Mouse (Mus musculus): ENCODE data around the gene Neu4. TPM values are rescaled to one million over a fixed set of nuclear protein-coding genes. Genes with fewer than 3 reads are reported as not detected.
A peak's percentile ranks its signal among the peaks of the same experiment; 100 is the strongest.

The Neu4 gene
- polyA plus RNA-seq, 1 experiment from 2014 or later, result not detected

DNA sequence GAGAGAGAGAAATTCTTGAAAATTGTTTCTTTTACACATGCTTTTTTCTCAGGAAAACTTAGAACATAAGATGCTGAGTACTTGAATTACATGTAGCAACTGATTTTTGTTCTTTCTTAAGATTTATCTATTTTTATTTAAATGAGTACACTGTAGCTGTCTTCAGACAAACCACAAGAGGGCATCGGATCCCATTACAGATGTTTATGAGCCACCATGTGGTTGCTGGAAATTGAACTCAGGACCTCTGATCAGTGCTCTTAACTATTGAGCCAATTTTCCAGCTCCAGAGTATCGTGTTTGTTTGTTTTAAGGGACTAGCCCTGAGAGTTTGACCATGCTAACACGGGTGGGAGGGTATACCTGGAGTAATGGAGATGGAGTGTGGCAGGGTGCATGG, 8.6 kb upstream of the Neu4 start:
- no peak for ATAC-seq
- Histone ChIP-seq H3K4me3 (replicated peaks) (no peak overlapping the region), H3K27ac (no peak overlapping the region), H3K9me3 (no peaks in the 10 kb centered on the region), H3K4me1 (replicated peaks) (no peaks in the 10 kb centered on the region), H3K9ac (no peak overlapping the region), H3K4me2 (replicated peaks) (no peak overlapping the region), H3K27me3 (replicated peaks) (no peaks in the 10 kb centered on the region), H3K36me3 (no peaks in the 10 kb centered on the region)
- 68% methylated on average over 3 of the region's 3 CpGs for WGBS

DNA sequence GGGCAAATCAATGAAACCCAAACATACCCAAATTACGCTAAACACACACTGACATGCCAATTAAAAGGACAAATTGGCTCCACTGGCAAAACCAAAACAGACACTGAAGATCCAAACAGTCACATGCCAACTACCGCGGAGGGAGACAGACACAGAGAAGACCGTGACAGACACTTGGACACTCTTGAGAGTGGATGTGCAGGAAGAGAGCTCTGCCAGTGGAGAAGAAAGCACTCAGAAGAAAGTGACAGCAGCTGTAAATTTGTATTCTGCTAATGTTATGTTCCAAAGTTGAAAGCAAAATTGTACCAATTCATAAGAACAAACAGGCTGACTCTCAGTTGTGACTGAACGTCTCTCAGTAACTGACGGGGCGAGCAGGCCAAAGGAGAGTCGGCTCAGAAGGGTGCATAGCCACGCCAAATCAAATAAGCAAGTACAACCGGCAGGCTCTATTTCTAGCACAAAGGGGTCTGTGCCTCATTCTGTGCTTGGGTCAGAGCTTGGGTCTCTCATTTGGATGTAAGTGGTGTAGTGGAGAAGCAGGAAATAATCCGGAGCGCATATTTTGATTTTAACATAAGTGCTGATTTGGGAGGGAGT, 7.4 kb downstream of the Neu4 start:
- H3K27me3 ChIP-seq (replicated peaks), result no peaks in the 10 kb centered on the region
- H3K27ac ChIP-seq, result no peak overlapping the region
- H3K9me3 ChIP-seq, result no peaks in the 10 kb centered on the region
- no peaks in the 10 kb centered on the region for H3K36me3 ChIP-seq
- no peak overlapping the region for H3K4me3 ChIP-seq (replicated peaks)
- ATAC-seq, result no peak
- 63% methylated on average over 12 of the region's 12 CpGs for WGBS
- H3K4me2 ChIP-seq (replicated peaks), result no peak overlapping the region
- no peak overlapping the region for H3K9ac ChIP-seq
- no peaks in the 10 kb centered on the region for H3K4me1 ChIP-seq (replicated peaks)

DNA sequence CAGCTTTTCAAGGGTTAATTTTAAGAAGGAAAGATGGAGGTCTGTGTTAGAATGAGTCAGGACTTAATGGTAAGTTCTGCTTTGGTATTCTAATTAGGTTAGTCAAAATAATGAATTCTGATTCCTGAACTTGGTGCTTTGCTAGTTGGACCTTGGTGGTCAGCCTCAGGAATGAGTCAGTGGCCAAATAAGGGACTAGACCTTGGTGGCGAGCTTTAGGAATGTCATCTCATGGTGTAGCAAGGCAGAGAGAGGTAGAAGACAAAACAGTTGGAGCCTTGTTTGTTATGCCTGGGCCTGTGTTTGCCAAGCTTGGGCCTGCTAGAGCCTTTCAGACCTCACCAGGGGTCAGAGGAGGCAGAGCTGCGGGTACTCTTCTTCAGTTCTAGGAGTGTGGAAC, 8.5 kb downstream of the Neu4 start:
- Histone ChIP-seq H3K27ac (no peak overlapping the region), H3K4me3 (replicated peaks) (no peak overlapping the region), H3K4me2 (replicated peaks) (no peak overlapping the region), H3K36me3 (no peaks in the 10 kb centered on the region), H3K9ac (no peak overlapping the region), H3K27me3 (replicated peaks) (no peaks in the 10 kb centered on the region), H3K4me1 (replicated peaks) (no peaks in the 10 kb centered on the region), H3K9me3 (no peaks in the 10 kb centered on the region)
- 87% methylated on average over 2 of the region's 2 CpGs for WGBS
- no peak for ATAC-seq

DNA sequence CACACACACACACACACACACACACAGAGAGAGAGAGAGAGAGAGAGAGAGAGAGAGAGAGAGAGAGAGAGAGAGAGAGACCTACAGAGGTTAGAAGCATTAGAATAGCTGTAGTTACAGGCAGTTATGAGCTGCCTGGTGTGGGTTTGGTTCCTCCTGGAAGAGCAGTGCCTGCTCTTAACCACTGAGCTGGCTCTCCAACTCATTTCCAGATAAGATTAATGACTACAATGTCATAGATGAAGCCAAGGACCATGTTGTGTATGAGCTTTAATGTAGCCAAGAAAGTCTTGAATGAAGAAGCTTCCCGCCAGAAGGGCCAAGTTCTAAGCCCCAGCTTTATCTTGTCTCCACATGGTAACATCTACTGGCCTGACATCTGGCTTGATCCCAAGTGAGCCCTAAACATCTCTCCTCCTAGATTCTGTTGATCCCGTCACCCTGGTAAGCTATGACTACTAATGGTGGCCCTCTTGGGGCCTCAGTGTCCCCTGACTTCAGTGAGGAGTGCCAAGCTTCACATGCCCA, 12.9 kb downstream of the Neu4 start:
- Histone ChIP-seq H3K27me3 (replicated peaks) (no peaks in the 10 kb centered on the region), H3K4me2 (replicated peaks) (no peak overlapping the region), H3K4me1 (replicated peaks) (peaks cover 4% of the 10 kb centered on the region; the same call in 1 of the 2 replicates), H3K9ac (no peak overlapping the region), H3K9me3 (no peaks in the 10 kb centered on the region), H3K27ac (no peak overlapping the region), H3K36me3 (no peaks in the 10 kb centered on the region), H3K4me3 (replicated peaks) (no peak overlapping the region)
- ATAC-seq, result no peak
- 84% methylated on average over 2 of the region's 2 CpGs for WGBS

DNA sequence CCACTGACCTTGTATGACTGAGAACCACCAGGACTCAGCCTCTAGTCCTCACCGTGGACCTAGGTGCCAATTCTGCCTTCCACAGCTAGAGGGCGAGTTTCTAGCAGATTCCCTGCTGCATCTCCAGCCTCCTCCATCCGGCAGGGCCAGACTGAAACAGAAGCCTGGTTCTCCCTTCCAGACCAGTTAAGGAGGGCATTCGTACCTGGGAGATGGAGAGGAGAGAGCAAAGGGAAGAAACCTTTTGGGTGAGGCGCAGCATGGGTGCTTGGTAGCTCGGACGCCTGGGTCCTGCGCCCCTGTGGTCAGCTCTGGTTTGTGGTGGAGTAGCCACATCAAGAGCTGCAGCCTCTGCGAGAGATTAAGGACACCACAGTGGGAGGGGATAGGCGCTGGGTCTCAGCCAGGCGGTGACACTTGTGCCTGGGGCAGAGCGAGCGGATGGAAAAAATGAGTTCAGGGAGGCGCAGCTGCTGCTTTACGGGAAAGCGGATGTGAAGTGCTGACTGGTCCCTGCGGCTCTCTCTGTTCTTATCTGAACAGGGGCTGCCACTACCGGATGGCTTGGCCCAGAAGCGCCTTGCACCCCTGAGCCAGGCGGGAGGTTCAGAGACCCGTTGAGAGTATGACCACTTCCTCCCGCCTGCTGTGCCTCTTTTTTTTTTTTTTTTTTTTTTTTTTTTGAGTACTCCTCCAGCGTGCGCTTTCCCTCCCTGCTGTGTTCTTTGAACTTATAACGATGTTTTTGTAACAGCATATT, 14.9 kb downstream of the Neu4 start:
- no peaks in the 10 kb centered on the region for H3K9me3 ChIP-seq
- H3K4me2 ChIP-seq (replicated peaks), result peak overlapping the region; percentile 93
- ATAC-seq, result peak; percentile 90
- peak overlapping the region; percentile 43 for H3K4me3 ChIP-seq (replicated peaks)
- 2% methylated on average over 25 of the region's 25 CpGs for WGBS
- H3K4me1 ChIP-seq (replicated peaks), result peaks cover 4% of the 10 kb centered on the region; the same call in 1 of the 2 replicates
- no peaks in the 10 kb centered on the region for H3K27me3 ChIP-seq (replicated peaks)
- no peaks in the 10 kb centered on the region for H3K36me3 ChIP-seq
- peak overlapping the region; percentile 40 for H3K9ac ChIP-seq
- H3K27ac ChIP-seq, result peak overlapping the region; percentile 76

DNA sequence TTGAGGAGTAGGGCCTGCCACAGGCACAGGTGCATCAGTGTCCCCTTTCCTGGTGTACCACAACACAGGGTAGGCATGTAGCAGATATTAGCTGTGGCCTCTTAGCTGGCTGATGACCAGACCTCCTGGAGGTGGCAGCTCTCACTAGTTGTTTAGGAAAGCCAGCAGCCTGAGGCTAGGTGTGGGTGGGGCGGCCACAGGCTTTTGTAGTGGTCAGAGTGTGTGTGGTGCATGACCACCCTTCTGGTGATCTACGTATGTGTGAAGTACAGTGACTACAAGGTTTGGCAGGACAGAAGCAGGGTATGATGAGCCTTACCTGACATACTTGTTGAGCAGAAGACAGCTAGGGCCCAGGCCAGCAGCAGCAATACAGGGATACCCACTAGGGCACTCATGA, 20.1 kb downstream of the Neu4 start:
- Histone ChIP-seq H3K36me3 (no peaks in the 10 kb centered on the region), H3K4me3 (replicated peaks) (no peak overlapping the region), H3K9ac (no peak overlapping the region), H3K27ac (no peak overlapping the region), H3K4me2 (replicated peaks) (no peak overlapping the region), H3K27me3 (replicated peaks) (no peaks in the 10 kb centered on the region), H3K9me3 (no peaks in the 10 kb centered on the region), H3K4me1 (replicated peaks) (no peaks in the 10 kb centered on the region)
- 96% methylated on average over 2 of the region's 2 CpGs for WGBS
- no peak for ATAC-seq

DNA sequence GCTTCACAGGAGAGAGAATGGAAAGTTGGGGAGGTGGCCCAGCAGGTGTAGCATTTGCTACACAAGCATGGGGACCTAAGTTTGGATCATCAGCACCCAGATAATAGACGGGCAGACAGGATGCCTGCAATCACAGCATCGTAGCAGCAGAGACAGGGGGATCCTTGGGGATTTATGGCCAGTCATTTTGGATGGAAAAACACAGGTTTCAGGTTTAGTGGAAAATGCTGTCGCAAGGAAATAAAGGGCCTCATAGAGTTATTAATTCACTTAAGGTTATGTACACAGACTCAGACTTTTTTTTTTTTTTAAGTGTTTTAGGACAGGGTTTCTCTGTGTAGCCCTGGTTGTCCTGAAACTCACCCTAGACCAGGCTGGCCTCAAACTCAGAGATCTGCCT, 25.3 kb downstream of the Neu4 start:
- Histone ChIP-seq H3K9ac (no peak overlapping the region), H3K4me2 (replicated peaks) (no peak overlapping the region), H3K4me3 (replicated peaks) (no peak overlapping the region), H3K27ac (no peak overlapping the region), H3K9me3 (no peaks in the 10 kb centered on the region), H3K36me3 (no peaks in the 10 kb centered on the region), H3K27me3 (replicated peaks) (no peaks in the 10 kb centered on the region), H3K4me1 (replicated peaks) (no peaks in the 10 kb centered on the region)
- WGBS, result 54% methylated on average over 3 of the region's 3 CpGs
- no peak for ATAC-seq

DNA sequence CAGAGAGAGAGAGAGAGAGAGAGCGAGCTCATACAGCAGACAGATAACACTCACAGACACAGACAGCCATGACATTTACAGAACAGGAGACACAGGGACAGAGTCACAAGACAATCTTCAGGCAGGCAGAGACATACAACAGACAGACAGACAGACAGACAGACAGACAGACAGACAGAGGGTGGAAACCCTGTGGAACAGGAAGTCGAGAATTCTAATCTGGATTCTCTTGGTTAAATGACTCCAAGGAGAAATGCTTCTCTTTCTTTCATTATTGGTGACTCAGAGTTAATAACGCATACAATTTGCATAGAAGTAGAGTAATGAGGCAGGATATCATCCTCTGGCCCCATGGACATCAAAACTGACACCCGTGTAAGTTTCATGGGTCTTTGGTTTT, 26.3 kb downstream of the Neu4 start:
- Histone ChIP-seq H3K4me1 (replicated peaks) (no peaks in the 10 kb centered on the region), H3K4me3 (replicated peaks) (no peak overlapping the region), H3K36me3 (no peaks in the 10 kb centered on the region), H3K4me2 (replicated peaks) (no peak overlapping the region), H3K27ac (no peak overlapping the region), H3K9ac (no peak overlapping the region), H3K27me3 (replicated peaks) (no peaks in the 10 kb centered on the region), H3K9me3 (no peaks in the 10 kb centered on the region)
- no peak for ATAC-seq
- WGBS, result 76% methylated on average over 4 of the region's 4 CpGs

DNA sequence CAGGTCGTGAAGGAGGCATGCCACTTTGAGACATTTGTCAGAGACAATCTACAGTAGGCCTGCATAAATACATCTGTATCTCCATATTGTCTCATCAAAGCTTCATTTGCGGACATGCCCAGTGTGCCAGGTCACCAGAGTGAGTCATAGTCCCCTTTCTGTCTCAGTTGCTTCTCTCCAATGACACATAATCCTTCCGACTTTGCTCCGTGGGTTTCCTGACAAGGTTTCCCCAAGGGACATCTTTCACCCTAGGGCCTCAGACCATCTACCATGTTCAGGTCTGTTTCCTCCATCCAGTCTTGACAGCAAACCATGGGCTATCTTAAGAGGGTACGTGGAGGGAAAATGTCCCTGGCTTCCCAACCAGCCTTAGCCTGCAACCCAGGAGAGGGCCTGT, 30.9 kb downstream of the Neu4 start:
- Histone ChIP-seq H3K36me3 (no peaks in the 10 kb centered on the region), H3K27ac (no peak overlapping the region), H3K27me3 (replicated peaks) (no peaks in the 10 kb centered on the region), H3K4me2 (replicated peaks) (no peak overlapping the region), H3K9me3 (no peaks in the 10 kb centered on the region), H3K9ac (no peak overlapping the region), H3K4me3 (replicated peaks) (no peak overlapping the region), H3K4me1 (replicated peaks) (no peaks in the 10 kb centered on the region)
- WGBS, result 86% methylated on average over 5 of the region's 5 CpGs
- ATAC-seq, result no peak

DNA sequence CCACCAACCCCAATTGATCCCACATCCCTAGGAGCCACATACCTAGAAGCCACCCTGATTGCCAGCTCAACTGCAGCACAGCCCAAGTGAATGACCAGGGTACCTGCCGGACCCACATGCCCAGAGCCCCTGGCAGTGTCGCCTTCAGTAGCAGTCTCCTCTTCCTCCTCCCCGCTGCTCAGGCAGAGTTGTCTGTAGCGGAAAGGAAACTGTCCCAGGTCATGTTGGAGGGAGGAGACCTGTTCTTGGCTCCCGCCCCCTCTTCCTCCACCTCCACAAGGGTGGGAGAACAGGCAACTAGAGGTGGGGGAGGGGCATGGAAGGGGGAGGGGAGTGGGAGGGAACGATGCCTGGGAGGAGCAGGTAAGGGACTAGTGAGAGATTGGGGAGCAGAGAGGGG, 32.1 kb downstream of the Neu4 start, which contains the start of gene Pdcd1:
Gene Pdcd1 (minus strand): TSS at position 181 of the 400 bp plus-strand sequence.
- no peaks in the 10 kb centered on the region for H3K9me3 ChIP-seq
- H3K4me3 ChIP-seq (replicated peaks), result no peak within 1 kb of the TSS
- ATAC-seq, result no peak
- H3K4me2 ChIP-seq (replicated peaks), result no peak within 1 kb of the TSS
- no peak within 1 kb of the TSS for H3K9ac ChIP-seq
- WGBS, result 47% methylated on average over 6 of the region's 6 CpGs
- H3K27me3 ChIP-seq (replicated peaks), result no peaks in the 10 kb centered on the region
- H3K27ac ChIP-seq, result no peak within 1 kb of the TSS
- H3K36me3 ChIP-seq, result no peaks in the 10 kb centered on the region
- no peaks in the 10 kb centered on the region for H3K4me1 ChIP-seq (replicated peaks)

DNA sequence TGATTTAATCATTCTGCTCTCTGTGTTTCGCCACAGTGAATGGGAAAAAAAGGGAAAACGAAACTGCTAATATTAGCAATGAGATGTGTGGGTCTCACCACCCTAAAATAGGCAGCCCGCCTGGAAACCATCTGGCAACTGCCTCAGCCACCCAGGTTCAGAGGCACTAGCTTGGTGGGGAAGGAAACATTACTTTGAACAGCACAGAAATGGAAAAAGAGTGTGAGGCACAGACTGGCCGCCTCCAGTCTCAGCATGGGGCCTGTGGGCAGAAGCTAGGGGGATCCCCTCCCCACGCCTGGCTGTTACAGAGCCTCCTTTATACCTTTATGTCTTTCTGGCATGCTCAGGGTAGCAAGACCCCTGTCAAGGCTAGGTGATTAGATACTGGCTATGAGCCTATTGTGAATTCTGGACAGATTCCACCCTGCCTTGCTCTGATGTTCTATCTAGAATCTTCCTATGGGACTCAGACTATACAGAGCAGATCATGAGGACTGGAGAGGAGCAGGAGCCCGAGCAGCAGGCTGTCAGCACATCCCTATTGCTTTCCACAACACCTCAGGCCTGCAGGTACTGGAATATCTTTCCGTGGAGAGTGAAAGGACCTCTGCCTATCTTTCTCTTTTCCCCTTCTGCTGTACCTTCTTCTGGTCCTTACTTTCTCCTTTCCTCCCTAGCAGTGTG, 33.4 kb downstream of the Neu4 start:
- ATAC-seq, result no peak

DNA sequence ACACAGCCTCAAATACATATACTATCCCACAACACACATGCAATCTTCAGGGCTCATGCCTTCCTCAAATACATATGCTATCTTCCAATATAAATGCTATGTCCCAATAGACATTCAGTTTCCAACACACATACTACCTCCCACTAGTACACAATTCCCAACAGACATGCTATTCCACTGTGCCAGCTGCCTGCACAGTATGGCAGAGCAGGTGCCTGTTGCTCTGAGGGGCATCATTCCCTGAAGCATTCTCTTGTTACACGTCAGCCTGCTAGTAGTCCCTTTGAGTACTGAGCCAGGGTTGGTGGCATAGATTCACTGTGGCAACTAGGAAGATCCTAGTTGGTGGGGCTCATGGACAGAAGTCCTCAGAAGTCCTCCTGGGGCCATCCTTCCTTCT, 34.2 kb downstream of the Neu4 start:
- Histone ChIP-seq H3K9me3 (no peaks in the 10 kb centered on the region), H3K4me1 (replicated peaks) (no peaks in the 10 kb centered on the region), H3K4me2 (replicated peaks) (no peak overlapping the region), H3K4me3 (replicated peaks) (no peak overlapping the region), H3K9ac (no peak overlapping the region), H3K27me3 (replicated peaks) (no peaks in the 10 kb centered on the region), H3K36me3 (no peaks in the 10 kb centered on the region), H3K27ac (no peak overlapping the region)
- 81% methylated on average over 1 of the region's 1 CpGs for WGBS
- ATAC-seq, result no peak

More for the DNA sequence above, 33.4 kb downstream of the Neu4 start:
- 78% methylated on average over 7 of the region's 7 CpGs for WGBS
- Histone ChIP-seq H3K36me3 (no peaks in the 10 kb centered on the region), H3K27me3 (replicated peaks) (no peaks in the 10 kb centered on the region), H3K27ac (no peak overlapping the region), H3K4me2 (replicated peaks) (no peak overlapping the region), H3K4me3 (replicated peaks) (no peak overlapping the region), H3K9ac (no peak overlapping the region), H3K9me3 (no peaks in the 10 kb centered on the region), H3K4me1 (replicated peaks) (no peaks in the 10 kb centered on the region)
